Mouse (Mus musculus): Measurements from ENCODE around the gene Agap1. TPM values are rescaled to one million over a fixed set of nuclear protein-coding genes. Genes with fewer than 3 reads are reported as not detected.
A peak's percentile ranks its signal among the peaks of the same experiment; 100 is the strongest.

Agap1 gene
- total RNA-seq, 2 experiments from 2014 or later = 8.0 to 16.0 TPM

- ATAC-seq (replicated peaks; ENCODE audit: poor library complexity, severe bottlenecking) = peak; percentile 54
Measured at GRCm38 (mm10) chr1:89938884-89939595, 484.4 kb downstream of the Agap1 start.

- peak; percentile 16 for ATAC-seq (replicated peaks; ENCODE audit: poor library complexity, severe bottlenecking)
Measured at GRCm38 (mm10) chr1:89939596-89939960, 485.0 kb downstream of the Agap1 start.

GRCm38 (mm10) chr1:89939981-89940726, 485.5 kb downstream of the Agap1 start:
- peak; percentile 79 for ATAC-seq (replicated peaks; ENCODE audit: poor library complexity, severe bottlenecking)

- ATAC-seq (replicated peaks; ENCODE audit: poor library complexity, severe bottlenecking) = no peak
Measured at GRCm38 (mm10) chr1:89940961-89941524, 486.4 kb downstream of the Agap1 start.

- peak; percentile 10; the same call in 1 of the 2 replicates for ATAC-seq (replicated peaks; ENCODE audit: poor library complexity, severe bottlenecking)
Measured at GRCm38 (mm10) chr1:89941701-89942381, 487.2 kb downstream of the Agap1 start.

GRCm38 (mm10) chr1:89942395-89942976, 487.9 kb downstream of the Agap1 start:
- ATAC-seq (replicated peaks; ENCODE audit: poor library complexity, severe bottlenecking) = no peak

GRCm38 (mm10) chr1:89943202-89943601, 488.6 kb downstream of the Agap1 start:
- ATAC-seq (replicated peaks; ENCODE audit: poor library complexity, severe bottlenecking) = peak; percentile 64
